Mouse (Mus musculus): ENCODE results near the gene Grem1. TPM values are rescaled to one million over a fixed set of nuclear protein-coding genes. Genes with fewer than 3 reads are reported as not detected.

Grem1 gene
- total RNA-seq (2023): 0.09 TPM in 1 of 2 replicates, not detected in the other

DNA sequence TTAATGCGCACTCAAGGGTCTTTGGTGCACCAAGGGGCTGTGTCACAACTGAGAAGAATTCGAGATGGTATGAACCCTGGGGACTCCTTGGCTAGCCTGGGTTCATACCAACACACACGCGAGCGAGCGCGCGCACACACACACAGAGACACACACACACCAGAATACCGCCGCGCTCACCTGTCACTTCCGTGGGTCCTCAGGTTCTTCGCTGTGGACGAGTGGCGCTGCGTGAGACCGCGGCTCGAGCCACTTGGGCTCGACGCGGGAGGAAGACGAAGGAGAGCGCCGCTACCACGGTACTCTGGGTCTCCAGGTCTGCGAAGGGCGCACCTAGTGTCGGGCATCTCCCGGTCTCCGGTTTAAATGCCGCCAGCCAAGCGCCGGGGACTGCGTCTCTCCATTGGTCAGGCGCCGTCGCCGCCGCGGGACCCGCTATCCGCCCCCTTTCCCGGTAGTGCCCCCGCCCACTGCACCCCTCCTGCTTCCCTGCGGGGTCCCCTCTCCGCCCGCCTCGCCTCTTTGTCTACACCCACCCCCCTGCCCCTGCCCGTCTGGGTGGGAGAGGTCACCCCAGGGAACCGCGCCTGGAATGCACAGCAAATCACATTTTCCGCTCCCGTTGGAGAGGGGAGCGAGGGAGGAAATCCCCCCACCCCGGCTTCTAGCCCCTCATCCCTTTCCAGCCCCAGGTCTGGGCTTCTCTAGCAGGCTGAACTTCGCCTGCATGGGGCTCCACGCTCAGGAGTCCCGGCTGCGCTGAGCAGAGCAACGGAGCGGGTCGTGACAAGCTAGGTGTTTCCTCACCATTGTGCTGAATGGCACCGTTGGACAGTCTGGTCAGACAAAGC, at the start of gene Grem1:
Gene Grem1 (minus strand): TSS at position 336 of the 851 bp plus-strand sequence.

Other genes with a start within 250 kb of the Grem1 start
- 4.3 and 10.3 TPM in 2 replicates for gene Scg5, start 70.5 kb upstream of the Grem1 start, total RNA-seq (2023)
- 49.8 and 65.8 TPM in 2 replicates for gene Arhgap11a, start 90.0 kb upstream of the Grem1 start, total RNA-seq (2023)